Mouse (Mus musculus): ENCODE results near the gene Gm20388.

DNA sequence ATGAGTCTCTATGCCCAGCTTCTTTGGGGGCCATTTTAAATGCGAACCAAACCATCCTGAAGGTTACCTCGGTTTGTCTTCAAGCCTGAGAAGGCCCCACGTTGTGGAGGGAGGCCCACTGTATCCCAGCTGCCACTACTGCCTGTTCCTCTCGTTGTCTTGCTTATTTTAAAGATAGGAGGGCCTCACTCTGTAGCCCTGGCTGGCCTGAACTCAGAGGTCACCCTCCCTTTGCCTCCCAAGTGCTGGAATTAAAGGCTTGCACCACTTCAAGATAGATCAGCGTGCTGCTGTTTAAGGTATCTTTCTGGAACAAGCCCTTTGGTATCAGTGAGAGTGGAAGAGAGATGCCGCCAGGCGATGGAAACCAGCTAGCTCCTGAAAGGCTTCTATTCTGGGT, 4078.5 kb downstream of the Gm20388 start:
- no peak for TF ChIP-seq CTCF (IDR thresholded peaks at IDR 0.05; ENCODE audit: borderline replicate concordance, extremely low read depth, insufficient read depth, insufficient read length)
- no peak for TF ChIP-seq POLR2A (IDR thresholded peaks at IDR 0.05; ENCODE audit: borderline replicate concordance, extremely low read depth, insufficient read depth, insufficient read length, poor library complexity, severe bottlenecking)

Measured in brain, embryonic 14.5 days (tissue).